Mouse (Mus musculus): ENCODE results near the gene Ndufab1. TPM values are rescaled to one million over a fixed set of nuclear protein-coding genes. Genes with fewer than 3 reads are reported as not detected.
A peak's percentile ranks its signal among the peaks of the same experiment; 100 is the strongest.
"Not testable (repeated sequence)": the region's sequence is repeated elsewhere in the genome, so short reads cannot be mapped to it uniquely, and the experiment has no call there.

The Ndufab1 gene
- 100 to 1,000 TPM; 502 to 538 TPM for total RNA-seq (2021)
- long read RNA-seq, experiment 1, transcript Ndufab1-203 (5 exons, 1,416 nt), result major isoform, 395 of 482 reads
- long read RNA-seq, experiment 1, transcript Ndufab1-201 (5 exons, 3,479 nt), result minor isoform, 47 of 482 reads
- long read RNA-seq, experiment 1, partial matches to known transcripts, result 4 of 482 reads
- long read RNA-seq, experiment 1, other reads (novel, unspliced or antisense), result 29 of 482 reads
- long read RNA-seq, experiment 2, transcript Ndufab1-203 (5 exons, 1,416 nt), result major isoform, 191 of 228 reads
- long read RNA-seq, experiment 2, transcript Ndufab1-201 (5 exons, 3,479 nt), result minor isoform, 8 of 228 reads
- long read RNA-seq, experiment 2, partial matches to known transcripts, result 4 of 228 reads
- long read RNA-seq, experiment 2, other reads (novel, unspliced or antisense), result 23 of 228 reads

- peak; percentile 91 to 94 for DNase-seq
These were observed at the start of gene Ndufab1 for GRCm38 (mm10) chr7:122101747-122102244. Gene Ndufab1 (minus strand): TSS chr7:122101886.

DNA sequence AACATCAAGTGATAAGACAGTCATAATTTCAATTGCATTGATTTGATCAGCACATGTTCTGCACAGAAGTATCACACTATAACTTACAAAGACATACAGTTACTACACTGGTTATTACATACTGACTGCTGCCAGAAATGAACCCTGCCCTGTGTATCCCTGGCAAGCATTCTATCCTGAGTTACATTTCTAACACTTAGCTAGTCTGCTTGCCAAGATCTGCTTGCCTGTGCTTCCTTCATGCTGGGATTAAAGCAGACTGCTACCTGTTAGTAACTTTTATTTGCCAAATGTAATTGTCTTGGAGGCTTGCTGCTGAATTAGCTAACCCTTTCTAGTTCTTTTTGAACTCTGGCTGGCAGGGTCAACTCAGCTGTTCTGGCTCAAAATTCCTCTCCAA lies 39.3 kb upstream of the Ndufab1 start:
- DNase-seq, result no peak

GRCm38 (mm10) chr7:122138190-122138589 lies 36.5 kb upstream of the Ndufab1 start:
- DNase-seq, result no peak

GRCm38 (mm10) chr7:122137071-122137470 lies 35.4 kb upstream of the Ndufab1 start:
- no peak for DNase-seq

DNA sequence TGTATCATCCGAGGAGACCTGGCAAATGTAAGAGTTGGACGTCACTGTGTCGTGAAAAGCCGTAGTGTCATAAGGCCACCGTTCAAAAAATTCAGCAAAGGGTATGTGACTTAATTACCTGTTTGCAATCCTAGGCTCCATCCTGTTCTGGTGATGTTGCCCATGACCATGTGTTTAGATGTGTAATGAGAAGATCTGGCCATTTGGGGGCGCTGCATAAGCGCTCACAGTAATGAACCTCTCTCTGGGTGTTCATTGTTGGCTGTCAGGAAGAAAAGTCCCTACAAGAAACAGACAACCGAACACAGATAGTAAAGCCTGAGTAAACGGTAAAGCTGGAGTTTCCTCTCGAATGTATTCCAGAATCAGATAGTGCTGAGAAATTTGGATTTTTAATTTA lies 33.4 kb upstream of the Ndufab1 start:
- DNase-seq, result no peak

- no peak for DNase-seq
These were observed 31.6 kb upstream of the Ndufab1 start for GRCm38 (mm10) chr7:122133338-122133625.

DNA sequence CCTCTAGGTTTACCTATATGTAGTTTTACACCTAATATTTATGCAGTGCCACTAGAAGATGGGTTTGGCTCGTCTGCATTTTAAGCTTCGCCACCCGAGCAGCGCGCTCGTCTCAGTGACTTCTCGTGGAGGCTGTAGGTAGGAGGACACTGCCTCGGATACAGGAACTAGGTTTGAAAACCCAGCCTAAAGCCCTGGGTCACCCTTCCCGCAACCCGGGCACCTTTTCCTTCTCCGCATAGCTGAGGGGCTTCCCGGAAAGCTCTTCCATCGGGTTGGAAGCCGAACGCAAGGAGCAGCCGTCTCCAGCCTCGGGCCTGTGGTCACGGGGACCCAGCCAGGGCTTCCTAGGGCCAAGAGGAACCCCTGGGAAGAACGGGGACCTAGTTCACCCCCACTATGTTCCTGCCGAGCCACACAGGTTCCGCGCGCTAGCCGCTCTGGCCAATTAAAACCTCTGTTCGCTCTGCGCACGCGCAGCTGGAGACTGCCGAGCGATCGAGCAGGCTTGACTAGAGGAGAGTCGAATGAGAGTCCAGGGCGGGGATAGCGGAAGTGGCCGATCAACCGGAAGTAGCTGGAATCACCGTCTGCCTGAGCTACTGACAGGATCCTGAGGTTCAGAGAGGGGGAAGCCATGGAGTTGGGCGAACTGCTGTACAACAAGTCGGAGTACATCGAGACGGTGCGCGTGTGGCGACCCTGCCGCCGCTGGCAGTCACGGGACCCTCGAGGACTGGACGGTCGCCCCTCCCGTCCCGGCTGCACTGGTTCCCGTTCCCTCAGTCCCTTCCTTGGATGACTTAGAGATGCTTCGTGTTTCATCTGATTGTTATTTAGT lies 31.0 kb upstream of the Ndufab1 start, which contains the start of the genes Palb2 and Dctn5:
Gene Palb2, minus strand, starts transcription at position 489 of the 841 bp plus-strand sequence.
Gene Dctn5, plus strand, starts transcription at position 545 of the 841 bp plus-strand sequence.
- DNase-seq, result peak; percentile 97 to 99

- no peak for DNase-seq
These were observed 30.1 kb upstream of the Ndufab1 start for GRCm38 (mm10) chr7:122131834-122132233.

DNA sequence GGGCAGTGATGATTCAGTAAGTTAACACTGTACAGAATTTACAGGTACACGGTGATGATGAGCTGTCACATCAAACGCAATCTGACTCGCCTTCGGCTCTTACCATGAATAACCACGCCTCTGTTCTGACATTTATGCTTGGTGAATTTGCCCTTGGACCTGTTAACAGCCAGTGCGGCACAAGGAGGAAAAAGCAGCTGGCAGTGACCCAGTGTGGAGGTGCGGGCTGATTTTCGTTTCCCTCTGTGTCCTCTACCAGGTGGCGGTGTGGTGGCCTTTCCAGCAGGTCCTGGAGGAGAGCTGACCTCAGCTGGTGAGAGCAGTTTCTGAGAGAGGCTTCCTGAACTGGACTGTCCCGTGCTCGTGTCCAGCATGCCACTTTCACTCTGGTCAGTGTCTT lies 25.3 kb upstream of the Ndufab1 start:
- DNase-seq, result peak in 1 of 2 experiments; percentile 12

- no peak for DNase-seq
These were observed 23.9 kb upstream of the Ndufab1 start for GRCm38 (mm10) chr7:122125636-122126035.

- no peak for DNase-seq
These were observed 21.8 kb upstream of the Ndufab1 start for GRCm38 (mm10) chr7:122123518-122123917.

GRCm38 (mm10) chr7:122108206-122108605 lies 6.5 kb upstream of the Ndufab1 start:
- DNase-seq, result no peak

GRCm38 (mm10) chr7:122101014-122101746 lies 506 bp downstream of the Ndufab1 start:
- DNase-seq, result not testable (repeated sequence)

DNA sequence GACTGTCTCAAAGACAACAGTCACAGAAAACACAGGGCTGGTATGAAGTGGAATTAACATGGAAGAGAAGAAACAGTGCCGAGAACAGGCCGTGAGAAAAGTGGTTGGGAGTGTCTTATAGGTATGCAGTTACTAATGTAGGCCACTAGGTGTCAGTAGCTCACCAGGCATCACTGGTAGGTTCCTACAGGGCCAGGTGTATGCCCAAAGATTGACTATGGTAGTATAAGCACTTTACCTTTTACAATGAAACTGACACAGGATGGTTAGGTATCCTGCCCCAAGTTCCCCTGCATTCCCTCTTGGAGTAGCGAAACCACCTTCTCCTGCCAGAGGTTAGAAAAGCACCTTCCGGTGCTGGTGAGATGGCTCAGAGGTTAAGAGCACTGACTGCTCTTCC lies 2.5 kb downstream of the Ndufab1 start:
- DNase-seq, result peak; percentile 15 to 39

GRCm38 (mm10) chr7:122098009-122098408 lies 3.7 kb downstream of the Ndufab1 start:
- no peak for DNase-seq

DNA sequence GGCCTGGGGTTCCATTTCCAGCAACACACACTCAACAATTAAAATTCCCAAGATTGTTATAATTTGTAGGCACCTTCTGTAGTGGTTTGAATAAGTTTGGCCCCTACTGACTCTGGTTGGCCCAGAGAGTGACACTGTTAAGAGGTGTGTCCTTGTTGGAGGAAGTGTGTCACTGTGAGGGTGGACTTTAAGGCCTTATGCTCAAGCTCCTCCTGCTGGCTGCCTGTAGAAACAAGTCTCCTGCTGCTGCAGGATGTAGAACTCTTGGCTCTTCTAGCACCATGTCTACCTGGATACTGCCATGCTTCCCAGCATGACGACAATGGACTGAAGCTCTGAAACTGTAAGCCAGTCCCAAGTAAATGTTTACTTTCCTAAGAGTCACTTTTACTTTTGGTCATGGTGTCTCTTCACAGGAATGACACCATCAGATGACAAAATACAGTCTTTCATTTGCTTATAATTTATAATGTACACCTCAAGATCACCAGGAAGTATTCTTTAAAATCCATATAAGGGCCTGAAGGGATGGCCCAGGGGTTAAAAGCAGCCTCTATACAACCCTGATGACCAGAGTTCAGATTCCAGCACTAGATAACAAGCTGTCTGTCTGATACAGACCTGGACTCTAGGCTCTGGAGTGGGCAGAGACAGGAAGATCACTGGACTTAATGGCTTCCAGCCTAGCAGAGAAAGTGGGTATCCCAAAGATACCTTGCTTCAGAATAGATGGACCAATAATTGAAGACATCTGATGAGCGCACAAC lies 6.9 kb downstream of the Ndufab1 start:
- DNase-seq, result no peak

- no peak for DNase-seq
These were observed 14.3 kb downstream of the Ndufab1 start for GRCm38 (mm10) chr7:122087195-122087982.

DNA sequence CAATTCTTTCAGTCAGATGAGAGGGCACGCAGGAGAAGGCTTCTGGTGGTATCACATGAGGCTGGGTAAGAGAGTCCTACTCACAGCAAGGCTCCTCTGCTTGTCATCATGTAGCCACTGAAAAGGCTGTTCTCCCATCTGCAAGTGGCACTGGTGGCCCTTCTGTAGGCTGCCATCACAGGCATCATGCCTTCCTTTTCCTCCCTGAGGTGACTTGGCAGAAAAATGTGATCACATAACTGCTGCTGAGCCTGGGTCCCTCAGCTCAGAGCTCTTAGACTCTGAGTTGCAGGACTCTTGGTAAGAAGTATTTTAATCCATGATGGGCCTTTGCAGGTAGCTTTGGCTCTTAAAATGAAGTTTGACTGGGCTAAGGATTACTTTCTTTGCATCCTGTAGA lies 20.6 kb downstream of the Ndufab1 start:
- no peak for DNase-seq

- DNase-seq, result no peak
These were observed 21.7 kb downstream of the Ndufab1 start for GRCm38 (mm10) chr7:122079798-122080554.

DNA sequence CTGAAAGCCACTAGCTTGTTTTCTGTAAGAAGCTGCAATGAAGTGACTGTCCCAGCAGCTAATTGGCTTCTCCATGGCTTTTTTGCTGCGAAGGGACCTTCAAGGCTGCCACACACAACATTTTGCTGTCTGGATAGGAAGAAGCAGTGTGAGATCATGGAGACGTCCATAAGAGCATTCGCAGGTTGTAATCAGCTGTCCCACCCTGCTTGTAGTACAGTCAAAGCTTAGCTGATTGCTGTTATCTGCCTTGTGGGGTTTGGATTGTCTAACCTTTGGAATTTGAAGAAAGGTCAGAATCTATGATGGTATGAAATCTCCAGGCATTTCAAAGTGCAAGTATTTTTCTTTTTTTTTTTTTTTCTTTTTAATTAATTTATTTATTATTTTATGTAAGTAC lies 27.3 kb downstream of the Ndufab1 start:
- no peak for DNase-seq
